Mouse (Mus musculus) megakaryocyte, adult 5-6 weeks (primary cell): ENCODE measurements around the gene Rab24. TPM values are rescaled to one million over a fixed set of nuclear protein-coding genes. Genes with fewer than 3 reads are reported as not detected.

Experiments
- ATAC-seq: 2 replicates; pipeline ENCODE4 v1.8.0; 2016; ENCODE audit warnings: mild to moderate bottlenecking, inconsistent platforms; ENCODE audit not compliant: poor library complexity, severe bottlenecking
- total RNA-seq, 2 experiments: library from RNA; stranded (forward) in 1 of 2; stranded (reverse) in 1 of 2; fragments of 153-499, 151-499 nt in 1 of 2; fragments of 221-1000, 200-1000 nt in 1 of 2; gene quantifications; 2 replicates each; pipeline versions ENCODE4 v1.2.3 to v1.2.4; 2015 to 2017

Rab24 gene
- total RNA-seq, 2 experiments from 2014 or later = 54.4 to 228 TPM

DNA sequence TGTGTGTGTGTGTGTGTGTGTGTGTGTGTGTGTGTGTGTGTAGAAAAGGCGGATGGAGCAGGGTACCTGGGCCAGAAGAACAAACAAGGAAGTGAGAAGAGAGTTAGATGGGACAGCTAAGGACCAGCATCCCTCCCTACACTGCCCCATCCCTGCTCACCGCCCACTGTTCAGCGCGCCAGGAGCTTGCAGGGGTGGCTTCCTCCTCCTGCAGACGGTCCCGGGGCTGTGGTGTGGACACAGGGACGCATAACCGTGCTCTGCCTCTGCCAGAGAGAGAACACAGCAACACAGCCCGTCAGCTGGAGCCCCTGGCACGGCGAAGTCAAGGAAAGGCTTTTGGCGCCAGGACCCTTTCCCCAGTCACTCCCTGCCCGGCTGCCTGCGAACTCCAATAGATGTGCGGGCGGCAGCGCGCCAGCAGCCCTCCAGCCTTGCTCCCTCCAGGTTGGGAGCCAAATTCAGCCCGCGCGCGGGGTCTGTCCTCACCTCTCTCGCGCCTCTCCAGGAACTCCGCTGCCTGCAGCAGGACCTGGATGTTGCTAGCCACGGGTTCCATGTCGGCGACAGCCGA, 7.5 kb upstream of the Rab24 start:
- ATAC-seq = no peak

- ATAC-seq = no peak
Measured at GRCm38 (mm10) chr13:55328641-55329040, 6.9 kb upstream of the Rab24 start.

GRCm38 (mm10) chr13:55328171-55328570, 6.4 kb upstream of the Rab24 start:
- ATAC-seq = no peak

DNA sequence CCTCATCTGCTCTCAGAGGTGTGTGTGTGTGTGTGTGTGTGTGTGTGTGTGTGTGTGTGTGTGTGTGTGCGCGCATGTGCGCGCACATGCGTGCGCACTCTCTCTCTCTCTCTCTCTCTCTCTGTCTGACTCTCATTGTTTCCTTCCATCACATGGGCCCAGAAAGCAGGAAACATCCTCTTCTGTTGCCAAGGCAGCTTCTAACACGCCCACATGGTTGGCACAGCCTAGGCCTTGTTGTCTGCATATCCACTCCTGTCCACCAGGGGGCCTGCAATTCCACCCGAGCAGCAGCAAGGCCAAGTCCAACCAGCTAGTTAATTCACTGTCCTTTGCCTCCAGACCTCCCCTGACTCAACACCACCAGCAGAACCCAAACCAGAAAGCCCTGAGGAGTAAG, 5.9 kb upstream of the Rab24 start:
- peak; percentile 78 for ATAC-seq

GRCm38 (mm10) chr13:55327169-55327568, 5.4 kb upstream of the Rab24 start:
- ATAC-seq = no peak

GRCm38 (mm10) chr13:55325596-55325995, 3.9 kb upstream of the Rab24 start:
- no peak for ATAC-seq

GRCm38 (mm10) chr13:55322130-55322825, 532 bp upstream of the Rab24 start:
- peak; percentile 14; the same call in 1 of the 2 replicates for ATAC-seq

DNA sequence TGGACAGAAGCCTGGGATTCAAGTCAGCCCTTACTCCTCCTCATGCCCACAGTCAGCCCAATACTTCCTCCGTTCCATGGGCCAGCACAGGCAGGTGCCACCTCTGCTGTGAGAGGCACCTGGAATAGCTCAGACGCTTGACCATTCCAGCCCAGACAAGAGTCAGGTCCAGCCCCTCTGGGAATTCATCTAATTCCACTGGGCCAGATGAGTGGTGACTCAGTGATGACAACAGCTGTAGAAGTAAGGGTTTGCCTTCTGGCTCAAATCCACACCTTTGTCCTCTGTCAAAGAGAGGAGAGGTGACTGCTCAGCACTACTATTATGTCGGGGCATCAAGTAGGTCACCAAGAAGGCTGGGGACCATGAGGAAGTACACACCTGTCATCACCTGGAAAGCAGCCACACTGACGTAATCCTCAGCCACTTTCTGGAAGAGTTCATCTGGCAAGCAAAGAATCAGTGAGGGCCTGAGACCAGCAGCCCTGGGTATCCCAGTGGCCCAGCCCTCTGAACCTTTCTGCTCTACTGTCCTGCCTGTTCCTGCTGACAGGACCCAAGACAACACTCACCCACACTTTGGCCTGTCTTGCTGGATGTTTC, 1.7 kb downstream of the Rab24 start, which contains the start of gene Prelid1:
TSS of gene Prelid1 (plus strand) at position 570 of the 603 bp plus-strand sequence.
- ATAC-seq = no peak

- peak; percentile 25; the same call in 1 of the 2 replicates for ATAC-seq
Measured at GRCm38 (mm10) chr13:55318351-55318750, 3.4 kb downstream of the Rab24 start.

- ATAC-seq = no peak
Measured at GRCm38 (mm10) chr13:55314891-55315412, 6.8 kb downstream of the Rab24 start.

GRCm38 (mm10) chr13:55313051-55313450, 8.7 kb downstream of the Rab24 start:
- ATAC-seq = no peak

DNA sequence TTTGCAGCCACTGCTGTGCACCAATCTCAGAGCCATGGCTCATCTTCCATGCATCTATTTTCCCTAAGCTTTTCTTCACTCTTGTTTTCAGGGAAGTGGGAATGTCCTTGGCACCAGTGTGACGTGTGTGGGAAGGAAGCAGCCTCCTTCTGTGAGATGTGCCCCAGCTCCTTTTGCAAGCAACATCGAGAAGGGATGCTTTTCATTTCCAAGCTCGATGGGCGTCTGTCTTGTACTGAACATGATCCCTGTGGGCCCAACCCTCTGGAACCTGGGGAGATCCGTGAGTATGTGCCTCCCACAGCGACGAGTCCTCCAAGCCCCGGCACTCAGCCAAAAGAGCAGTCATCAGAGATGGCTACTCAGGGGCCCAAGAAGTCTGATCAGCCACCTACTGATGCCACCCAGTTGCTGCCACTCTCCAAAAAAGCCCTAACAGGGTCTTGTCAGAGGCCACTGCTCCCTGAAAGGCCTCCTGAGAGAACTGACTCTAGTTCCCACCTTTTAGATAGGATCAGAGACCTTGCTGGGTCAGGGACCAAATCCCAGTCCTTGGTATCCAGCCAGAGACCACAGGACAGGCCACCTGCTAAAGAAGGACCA, 9.6 kb downstream of the Rab24 start:
- no peak for ATAC-seq

DNA sequence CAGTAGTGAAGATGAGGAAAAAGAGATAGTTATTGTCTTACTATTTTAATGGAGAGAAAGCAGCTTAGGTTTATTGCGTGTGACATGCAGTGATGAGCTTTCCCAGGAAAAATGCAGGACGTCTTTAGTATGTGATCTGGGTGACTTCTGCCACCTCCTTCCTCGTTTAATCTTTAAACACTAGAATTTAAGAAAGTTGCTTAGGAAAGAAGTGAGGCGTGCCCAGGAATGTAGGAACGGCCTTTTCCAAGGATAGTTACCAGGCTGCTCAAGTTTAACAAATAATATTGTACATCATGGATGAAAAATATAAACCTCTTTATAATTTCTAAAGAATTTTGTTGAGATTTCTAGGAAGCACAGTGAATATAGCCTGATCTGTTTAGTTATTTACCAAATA, 20.8 kb downstream of the Rab24 start:
- no peak for ATAC-seq

DNA sequence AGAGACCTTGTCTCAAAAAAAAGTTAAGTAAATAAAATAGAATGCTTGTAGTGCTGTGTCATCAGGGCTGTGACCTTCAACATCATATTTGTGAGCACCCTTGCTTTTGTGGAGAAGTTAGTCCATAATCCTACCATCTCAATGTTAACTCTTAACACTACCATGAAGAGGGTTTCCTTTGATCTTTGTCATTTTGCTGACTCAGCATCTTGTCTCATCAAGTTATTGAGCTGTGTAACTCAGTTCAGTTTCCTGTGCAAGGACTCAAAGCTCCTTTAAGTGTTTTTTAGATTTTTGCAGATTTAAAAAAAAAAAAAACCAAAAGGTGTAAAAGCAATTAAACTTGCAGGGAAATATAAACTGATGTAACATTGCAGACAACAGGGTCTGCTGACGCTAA, 25.0 kb downstream of the Rab24 start:
- ATAC-seq = no peak

GRCm38 (mm10) chr13:55288854-55289253, 32.9 kb downstream of the Rab24 start:
- ATAC-seq = no peak

DNA sequence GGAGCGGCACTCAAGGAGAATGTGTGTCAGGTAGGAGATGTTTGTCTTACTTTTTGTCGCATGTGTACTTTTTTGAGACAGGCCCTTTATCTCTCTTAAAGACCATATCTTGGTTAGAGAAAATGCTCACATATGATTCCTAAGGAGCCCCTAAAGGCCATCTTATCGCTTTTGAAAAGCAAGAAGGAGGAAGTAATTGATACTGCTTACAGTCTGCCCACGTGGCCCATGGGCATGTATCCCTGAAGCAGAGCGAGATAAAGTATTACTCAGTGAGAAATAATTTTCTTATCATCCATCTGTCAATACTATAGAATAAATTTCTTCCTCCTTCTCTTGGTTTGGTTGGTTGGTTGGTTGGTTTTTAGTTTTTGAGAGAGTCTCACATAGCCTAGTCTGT, 44.1 kb downstream of the Rab24 start:
- no peak for ATAC-seq

GRCm38 (mm10) chr13:55277203-55277602, 44.5 kb downstream of the Rab24 start:
- ATAC-seq = no peak
